Mouse (Mus musculus) cortical plate, adult 2 months (tissue): ENCODE data around the gene Pvalb.

Source experiments
- CTCF ChIP-seq: fragments of 200-500 bp; IDR thresholded peaks from 2 replicates; pipeline ENCODE4 v1.5.1; 2011; ENCODE audit warnings: mild to moderate bottlenecking, control low read depth, low read length; ENCODE audit not compliant: insufficient read depth; ENCODE audit errors: extremely low read depth
- POLR2A ChIP-seq: fragments of 200-500 bp; IDR thresholded peaks from 2 replicates; pipeline ENCODE4 v1.6.1; 2011; ENCODE audit warnings: mild to moderate bottlenecking, low read length, control low read depth; ENCODE audit not compliant: insufficient read depth; ENCODE audit errors: extremely low read depth

GRCm38 (mm10) chr15:78195096-78195880 is 10.9 kb downstream of the Pvalb start:
- TF ChIP-seq POLR2A (no peak), CTCF (no peak)
